25 mouse cellular contexts compared by ENCODE assay signal in genomic region chr16:57346258-57346657, GRCm38 (mm10). TPM values are rescaled to one million over a fixed set of nuclear protein-coding genes. Genes with fewer than 3 reads are reported as not detected.
"Had no signal": no experiment of that assay in that cellular context is flagged by ENCODE, and none has a peak within 500 bp of the region (broad histone marks: within the 10 kb centered on the region; RNA-seq: fewer than 3 reads in every experiment).

No protein-coding gene starts in this region.

- H3K27ac ChIP-seq: heart, embryonic 10.5 days; hindbrain, embryonic 14.5 days; intestine, embryonic 15.5 days; kidney, postnatal 0 days; layer of hippocampus, adult 2 months; left cerebral cortex, adult 2 months; limb, embryonic 13.5 days; liver, embryonic 13.5 days; liver, embryonic 15.5 days had no signal

- H3K4me3 ChIP-seq: heart, embryonic 10.5 days; heart, embryonic 12.5 days; intestine, embryonic 15.5 days; layer of hippocampus, adult 2 months; left cerebral cortex, adult 2 months; limb, embryonic 13.5 days; liver, embryonic 13.5 days; liver, embryonic 15.5 days had no signal

- H3K9ac ChIP-seq: heart, embryonic 12.5 days; hindbrain, embryonic 14.5 days; intestine, embryonic 15.5 days; limb, embryonic 13.5 days; liver, embryonic 13.5 days; liver, embryonic 15.5 days had no signal

- H3K9me3 ChIP-seq: heart, embryonic 10.5 days; heart, embryonic 12.5 days; intestine, embryonic 15.5 days; limb, embryonic 13.5 days; liver, embryonic 13.5 days; liver, embryonic 15.5 days had no signal

- DNase-seq: gastrocnemius, postnatal 25 days; heart, adult 18-20 months; heart, postnatal 10 days; heart, postnatal 4 days; kidney, adult 18-20 months; kidney, adult 9 months; kidney, postnatal 25 days; kidney, postnatal 4 days; liver; liver, embryonic 13.5 days had no signal

- H3K4me2 ChIP-seq: heart, embryonic 12.5 days; hindbrain, embryonic 14.5 days; intestine, embryonic 15.5 days; limb, embryonic 13.5 days; liver, embryonic 11.5 days; liver, embryonic 13.5 days; liver, embryonic 15.5 days had no signal

- H3K36me3 ChIP-seq: heart, embryonic 10.5 days; heart, embryonic 12.5 days; intestine, embryonic 15.5 days; limb, embryonic 13.5 days; liver, embryonic 13.5 days; liver, embryonic 15.5 days had no signal

- ATAC-seq: hindbrain, embryonic 16.5 days; inflammation-experienced regulatory T-cells, adult 6 months; intestine, embryonic 15.5 days; intestine, postnatal 0 days had no signal

- H3K4me1 ChIP-seq: intestine, embryonic 15.5 days; liver, embryonic 13.5 days; liver, embryonic 15.5 days had no signal

- H3K27me3 ChIP-seq: heart, embryonic 12.5 days; intestine, embryonic 15.5 days; limb, embryonic 13.5 days; liver, embryonic 13.5 days; liver, embryonic 15.5 days had no signal

RNA-seq across cellular contexts. Expression of gene Tmem30c, which starts 53.6 kb away (rescaled TPM):
- polyA plus RNA-seq: heart, embryonic 10.5 days; heart, embryonic 12.5 days; heart, embryonic 14.5 days; heart, embryonic 16.5 days; intestine, embryonic 15.5 days; intestine, postnatal 0 days; kidney, postnatal 0 days; liver, embryonic 11.5 days; liver, embryonic 13.5 days; liver, embryonic 15.5 days had no signal
